Comparison of ENCODE assay signal across 10 mouse cellular contexts in genomic region chr1:156074575-156074974, GRCm38 (mm10). TPM values are rescaled to one million over a fixed set of nuclear protein-coding genes. Genes with fewer than 3 reads are reported as not detected.
DNase-seq lines count a peak whose midpoint lies in the region; ATAC-seq and TF ChIP-seq lines count a peak whose summit lies in the region.
"Had no signal": no experiment of that assay in that cellular context is flagged by ENCODE, and none has a peak within 500 bp of the region (broad histone marks: within the 10 kb centered on the region; RNA-seq: fewer than 3 reads in every experiment).

No protein-coding gene starts in this region.

- no peak for ATAC-seq in midbrain, embryonic 11.5 days (ENCODE audit: low FRiP score)
- ATAC-seq: midbrain, embryonic 13.5 days had no signal

- DNase-seq in adrenal gland, adult 2 months = peak; percentile 58
- no peak for DNase-seq in adrenal gland, postnatal 4 days (ENCODE audit: low spot score in 2 of 2)
- peak; percentile 39 for DNase-seq in midbrain, embryonic 10.5 days (ENCODE audit: low spot score)
- no peak for DNase-seq in midbrain, embryonic 11.5 days (ENCODE audit: low spot score, missing footprints)
- peak; percentile 79 for DNase-seq in kidney, postnatal 10 days
- no peak for DNase-seq in right cerebral cortex, postnatal 25 days
- DNase-seq in urinary bladder, postnatal 10 days (ENCODE audit: low spot score) = no peak
- DNase-seq: cerebellum, adult 9-11 months had no signal

- no peak for TF ChIP-seq POLR2A in myocyte (IDR thresholded peaks at IDR 0.05; ENCODE audit: insufficient read length, low read depth)

- no peak overlapping the region for H3ac ChIP-seq in myocyte (ENCODE audit: control insufficient read depth, insufficient read length)

- H3K36me3 ChIP-seq in midbrain, embryonic 10.5 days = no peaks in the 10 kb centered on the region
- no peaks in the 10 kb centered on the region for H3K36me3 ChIP-seq in midbrain, embryonic 11.5 days (ENCODE audit: control insufficient read depth, insufficient read depth, low read length)
- H3K36me3 ChIP-seq in myocyte (ENCODE audit: control insufficient read depth, insufficient read depth) = no peaks in the 10 kb centered on the region
- H3K36me3 ChIP-seq: midbrain, embryonic 13.5 days had no signal

- H3K4me2 ChIP-seq in midbrain, embryonic 11.5 days = no peak overlapping the region
- H3K4me2 ChIP-seq in myocyte (ENCODE audit: low read depth) = no peak overlapping the region
- H3K4me2 ChIP-seq: midbrain, embryonic 13.5 days had no signal

- no peaks in the 10 kb centered on the region for H3K79me2 ChIP-seq in myocyte (ENCODE audit: control insufficient read depth, insufficient read depth)

- no peak overlapping the region; the same call in 1 of the 2 replicates for H3K27ac ChIP-seq in midbrain, embryonic 10.5 days (replicated peaks)
- no peak overlapping the region for H3K27ac ChIP-seq in midbrain, embryonic 11.5 days (ENCODE audit: low read depth, low read length)
- H3K27ac ChIP-seq: midbrain, embryonic 13.5 days had no signal

- no peaks in the 10 kb centered on the region for H3K27me3 ChIP-seq in midbrain, embryonic 10.5 days (ENCODE audit: low read depth, poor library complexity, severe bottlenecking)
- H3K27me3 ChIP-seq in midbrain, embryonic 11.5 days (ENCODE audit: control insufficient read depth, insufficient read depth, low read length) = no peaks in the 10 kb centered on the region
- H3K27me3 ChIP-seq in myocyte (ENCODE audit: control insufficient read depth, insufficient read depth, insufficient read length) = no peaks in the 10 kb centered on the region
- H3K27me3 ChIP-seq: midbrain, embryonic 13.5 days had no signal

- 59% methylated on average over 8 of the region's 8 CpGs for WGBS in midbrain, embryonic 10.5 days
- WGBS in midbrain, embryonic 11.5 days = 62% methylated on average over 8 of the region's 8 CpGs

- H3K9ac ChIP-seq in midbrain, embryonic 11.5 days (ENCODE audit: low read length) = no peak overlapping the region
- H3K9ac ChIP-seq: midbrain, embryonic 13.5 days had no signal

- H3K9me3 ChIP-seq in midbrain, embryonic 10.5 days (replicated peaks) = no peaks in the 10 kb centered on the region
- H3K9me3 ChIP-seq in midbrain, embryonic 11.5 days (ENCODE audit: control insufficient read depth, low read length) = no peaks in the 10 kb centered on the region
- H3K9me3 ChIP-seq: midbrain, embryonic 13.5 days had no signal

- H3K4me3 ChIP-seq in midbrain, embryonic 10.5 days = no peak overlapping the region
- H3K4me3 ChIP-seq in midbrain, embryonic 11.5 days (ENCODE audit: low read depth, low read length) = no peak overlapping the region
- no peak overlapping the region for H3K4me3 ChIP-seq in myocyte
- H3K4me3 ChIP-seq: midbrain, embryonic 13.5 days had no signal

- peaks cover 29% of the 10 kb centered on the region for H3K4me1 ChIP-seq in midbrain, embryonic 10.5 days
- no peaks in the 10 kb centered on the region for H3K4me1 ChIP-seq in midbrain, embryonic 11.5 days (ENCODE audit: control insufficient read depth, insufficient read depth, low read length)
- H3K4me1 ChIP-seq: midbrain, embryonic 13.5 days had no signal

TF ChIP-seq in myocyte, 11 proteins besides CTCF, POLR2A, EP300 and RAD21:
- no peak for TF ChIP-seq MAX (IDR thresholded peaks at IDR 0.05; ENCODE audit: low read depth)
- TF ChIP-seq MYOG (IDR thresholded peaks at IDR 0.05; ENCODE audit: control insufficient read depth in 1 of 3, insufficient read depth in 1 of 3, insufficient read length in 2 of 3, low read depth in 2 of 3) = peak in 2 of 3 experiments; percentile 44 to 83
- no peak for TF ChIP-seq USF1 (IDR thresholded peaks at IDR 0.05; ENCODE audit: low read depth)
- peak in 2 of 3 experiments; percentile 48 to 65 for TF ChIP-seq MYOD1 (IDR thresholded peaks at IDR 0.05; ENCODE audit: control insufficient read depth in 1 of 3, insufficient read length in 2 of 3, low read depth in 2 of 3)

RNA-seq across cellular contexts. Expression of gene Tor1aip1, which starts 38.3 kb away (rescaled TPM):
- 100 to 1,000 TPM in 1 of 2 experiments, 10 to 100 TPM in 1; 85.6 to 141 TPM for total RNA-seq in adrenal gland, adult 2 months (2021)
- polyA plus RNA-seq in adrenal gland, adult 2 months (2012; rRNA removed) = 75.3 and 88.5 TPM in 2 replicates
- total RNA-seq in adrenal gland, postnatal 4 days (2021) = 10 to 100 TPM; 82.4 to 87.5 TPM
- polyA plus RNA-seq in midbrain, embryonic 10.5 days (2016; fragmentation: Nextera tagmentation; extraction: Ambion mirVana) = 41.3 and 41.5 TPM in 2 replicates
- 35.3 and 37.8 TPM in 2 replicates for polyA plus RNA-seq in midbrain, embryonic 11.5 days (2014; fragmentation: Nextera tagmentation; extraction: Ambion mirVana)
- 15.8 TPM for polyA plus RNA-seq in myocyte (2012; fragmentation: generic; extraction: Trizol)

RNA-seq across cellular contexts. Expression of gene Tor1aip2, which starts 39.4 kb away (rescaled TPM):
- total RNA-seq in adrenal gland, adult 2 months (2021) = 100 to 1,000 TPM in 1 of 2 experiments, 10 to 100 TPM in 1; 98.7 to 163 TPM
- 44.6 and 52.6 TPM in 2 replicates for polyA plus RNA-seq in adrenal gland, adult 2 months (2012; rRNA removed)
- 100 to 1,000 TPM; 135 to 136 TPM for total RNA-seq in adrenal gland, postnatal 4 days (2021)
- 104 and 107 TPM in 2 replicates for polyA plus RNA-seq in midbrain, embryonic 10.5 days (2016; fragmentation: Nextera tagmentation; extraction: Ambion mirVana)
- polyA plus RNA-seq in midbrain, embryonic 11.5 days (2014; fragmentation: Nextera tagmentation; extraction: Ambion mirVana) = 115 and 131 TPM in 2 replicates
- polyA plus RNA-seq in myocyte (2012; fragmentation: generic; extraction: Trizol) = 54.6 TPM

Comparison
In these comparisons a context has a peak if more than half of its experiments do, and no peak if none do; other contexts are left out.
1. DNase-seq: peak in adrenal gland, adult 2 months (single experiment), midbrain, embryonic 10.5 days (single experiment) and kidney, postnatal 10 days (single experiment); none in adrenal gland, postnatal 4 days (0 of 2), midbrain, embryonic 11.5 days (single experiment), right cerebral cortex, postnatal 25 days (single experiment) and urinary bladder, postnatal 10 days (single experiment).